Mouse (Mus musculus): Measurements from ENCODE around the gene Lemd1. TPM values are rescaled to one million over a fixed set of nuclear protein-coding genes. Genes with fewer than 3 reads are reported as not detected.

Gene Lemd1
- polyA plus RNA-seq, 1 experiment: not detected

DNA sequence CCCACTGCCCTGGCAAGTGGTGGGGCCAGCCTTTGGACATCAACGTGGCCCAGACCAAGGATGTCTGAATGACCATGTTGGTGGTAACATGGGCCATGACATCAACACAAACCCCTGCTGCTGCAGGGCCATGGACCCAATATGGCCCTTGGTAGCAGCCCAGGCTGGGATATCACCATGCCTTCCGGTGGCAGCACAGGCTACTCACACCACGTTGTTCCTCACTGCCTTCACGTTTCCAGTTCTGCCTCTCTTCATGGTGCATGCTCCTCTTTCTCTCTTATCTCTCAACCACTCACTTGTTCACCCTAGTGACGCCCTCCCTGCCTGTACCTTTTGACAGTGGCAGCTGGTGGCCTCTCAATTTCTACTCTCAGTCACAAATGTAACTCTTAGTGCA, 53.8 kb downstream of the Lemd1 start:
- no peak overlapping the region for H3K4me3 ChIP-seq (ENCODE audit: control insufficient read depth, insufficient read depth, low read length)

DNA sequence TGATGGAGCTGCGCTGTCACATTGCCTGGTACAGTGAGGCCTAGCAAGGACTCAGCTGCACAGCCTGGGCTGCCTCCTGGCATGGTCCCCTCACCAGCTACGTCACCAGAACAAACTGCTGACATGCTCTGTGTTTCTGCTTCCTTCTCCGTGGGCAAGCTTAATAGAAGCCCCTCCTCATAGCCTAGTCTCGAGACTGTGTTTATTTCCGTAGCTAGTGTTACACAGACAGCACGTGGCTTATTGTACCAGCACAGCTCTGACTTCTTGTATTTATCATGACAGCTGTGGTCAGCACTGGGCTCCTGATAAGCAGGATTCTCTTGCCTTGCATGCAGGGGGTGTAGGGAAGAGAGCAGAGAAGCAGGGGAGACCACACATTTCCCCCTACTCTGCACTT, 54.9 kb downstream of the Lemd1 start:
- no peak overlapping the region for H3K4me3 ChIP-seq (ENCODE audit: control insufficient read depth, insufficient read depth, low read length)
- H3K27me3 ChIP-seq (ENCODE audit: control insufficient read depth, insufficient read depth, low read length): no peaks in the 10 kb centered on the region
- no peaks in the 10 kb centered on the region for H3K4me1 ChIP-seq (replicated peaks; ENCODE audit: control insufficient read depth, insufficient read depth, low read length)
- DNase-seq: no peak
- no peak overlapping the region for H3K27ac ChIP-seq (ENCODE audit: control insufficient read depth, insufficient read depth, low read length)
- H3K36me3 ChIP-seq (ENCODE audit: control insufficient read depth, insufficient read depth, low read length): no peaks in the 10 kb centered on the region
- no peak for TF ChIP-seq CTCF (IDR thresholded peaks at IDR 0.05; ENCODE audit: borderline replicate concordance, control insufficient read depth, extremely low read depth, insufficient read depth, low read length, poor library complexity)
- TF ChIP-seq POLR2A (IDR thresholded peaks at IDR 0.05; ENCODE audit: control insufficient read depth, extremely low read depth, insufficient read depth, low read length, poor library complexity): no peak
- WGBS: 36% methylated on average over 6 of the region's 6 CpGs

More for the DNA sequence above, 53.8 kb downstream of the Lemd1 start:
- H3K27ac ChIP-seq (ENCODE audit: control insufficient read depth, insufficient read depth, low read length): no peak overlapping the region
- no peak for DNase-seq
- TF ChIP-seq CTCF (IDR thresholded peaks at IDR 0.05; ENCODE audit: borderline replicate concordance, control insufficient read depth, extremely low read depth, insufficient read depth, low read length, poor library complexity): no peak
- no peak for TF ChIP-seq POLR2A (IDR thresholded peaks at IDR 0.05; ENCODE audit: control insufficient read depth, extremely low read depth, insufficient read depth, low read length, poor library complexity)
- no peaks in the 10 kb centered on the region for H3K36me3 ChIP-seq (ENCODE audit: control insufficient read depth, insufficient read depth, low read length)
- H3K27me3 ChIP-seq (ENCODE audit: control insufficient read depth, insufficient read depth, low read length): no peaks in the 10 kb centered on the region
- no peaks in the 10 kb centered on the region for H3K4me1 ChIP-seq (replicated peaks; ENCODE audit: control insufficient read depth, insufficient read depth, low read length)
- WGBS: 90% methylated on average over 5 of the region's 5 CpGs

DNA sequence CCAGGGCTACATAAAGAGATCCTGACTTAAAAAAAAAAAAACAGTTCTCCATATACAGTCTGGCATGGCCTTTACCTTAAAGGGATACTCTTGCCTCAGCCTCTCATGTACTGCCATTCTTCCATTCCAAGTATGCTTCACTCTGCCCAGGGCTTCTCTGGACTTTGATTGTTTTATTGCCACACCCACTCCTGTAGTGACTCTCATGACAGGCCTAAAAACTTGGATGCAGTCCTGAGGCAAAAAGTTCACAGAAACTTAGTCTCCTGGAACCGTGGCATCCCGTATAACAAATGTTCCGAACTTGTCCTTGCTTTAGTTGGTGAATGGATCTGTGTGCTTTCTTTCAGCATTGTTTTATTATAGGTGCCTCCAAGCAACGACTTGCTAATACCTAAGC, 55.4 kb downstream of the Lemd1 start:
- H3K27ac ChIP-seq (ENCODE audit: control insufficient read depth, insufficient read depth, low read length): no peak overlapping the region
- WGBS: 93% methylated on average over 4 of the region's 4 CpGs
- no peak for TF ChIP-seq POLR2A (IDR thresholded peaks at IDR 0.05; ENCODE audit: control insufficient read depth, extremely low read depth, insufficient read depth, low read length, poor library complexity)
- no peak for TF ChIP-seq CTCF (IDR thresholded peaks at IDR 0.05; ENCODE audit: borderline replicate concordance, control insufficient read depth, extremely low read depth, insufficient read depth, low read length, poor library complexity)
- no peak overlapping the region for H3K4me3 ChIP-seq (ENCODE audit: control insufficient read depth, insufficient read depth, low read length)
- H3K4me1 ChIP-seq (replicated peaks; ENCODE audit: control insufficient read depth, insufficient read depth, low read length): no peaks in the 10 kb centered on the region
- no peak for DNase-seq
- no peaks in the 10 kb centered on the region for H3K36me3 ChIP-seq (ENCODE audit: control insufficient read depth, insufficient read depth, low read length)
- no peaks in the 10 kb centered on the region for H3K27me3 ChIP-seq (ENCODE audit: control insufficient read depth, insufficient read depth, low read length)

DNA sequence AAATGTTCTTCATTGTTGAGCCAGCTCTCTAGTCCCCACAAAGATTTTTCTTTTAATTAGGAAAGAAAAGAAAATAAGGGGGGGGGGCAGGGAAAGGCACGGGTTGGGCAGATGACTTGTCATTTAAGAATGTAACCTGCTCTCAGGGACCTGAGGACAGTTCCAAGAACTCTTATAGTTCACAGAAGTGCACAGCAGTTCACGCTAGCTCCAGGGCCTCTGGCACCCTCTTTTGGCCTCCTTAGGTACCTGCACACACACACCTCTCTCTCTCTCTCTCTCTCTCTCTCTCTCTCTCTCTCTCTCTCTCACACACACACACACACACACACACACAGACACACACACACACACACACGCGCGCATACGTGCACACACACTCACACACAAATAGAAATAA, 63.2 kb downstream of the Lemd1 start:
- Histone ChIP-seq H3K27me3 (ENCODE audit: control insufficient read depth, insufficient read depth, low read length) (no peaks in the 10 kb centered on the region), H3K36me3 (ENCODE audit: control insufficient read depth, insufficient read depth, low read length) (no peaks in the 10 kb centered on the region), H3K27ac (ENCODE audit: control insufficient read depth, insufficient read depth, low read length) (no peak overlapping the region), H3K4me1 (replicated peaks; ENCODE audit: control insufficient read depth, insufficient read depth, low read length) (no peaks in the 10 kb centered on the region), H3K4me3 (ENCODE audit: control insufficient read depth, insufficient read depth, low read length) (no peak overlapping the region)
- TF ChIP-seq CTCF (IDR thresholded peaks at IDR 0.05; ENCODE audit: borderline replicate concordance, control insufficient read depth, extremely low read depth, insufficient read depth, low read length, poor library complexity) (no peak), POLR2A (IDR thresholded peaks at IDR 0.05; ENCODE audit: control insufficient read depth, extremely low read depth, insufficient read depth, low read length, poor library complexity) (no peak)
- DNase-seq: no peak
- 93% methylated on average over 6 of the region's 6 CpGs for WGBS

DNA sequence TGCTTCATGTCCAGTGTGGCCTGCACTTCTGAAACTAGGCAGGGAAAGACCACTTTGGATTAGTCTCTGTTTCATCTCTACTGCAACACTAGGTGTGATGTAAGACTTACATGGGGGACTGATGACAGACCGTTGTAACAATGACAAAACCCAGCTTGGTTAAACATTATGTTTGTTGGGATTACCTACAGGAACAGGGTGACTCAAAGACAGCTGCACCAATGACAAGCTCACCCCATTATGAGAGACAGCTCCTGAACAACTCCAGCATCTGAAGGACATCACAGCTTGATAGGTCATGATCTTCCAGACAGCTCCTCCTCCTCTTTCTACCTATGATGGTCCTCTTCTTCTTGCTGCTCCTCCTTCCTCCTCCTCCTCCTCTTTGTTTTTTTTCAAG, 69.1 kb downstream of the Lemd1 start:
- WGBS: 92% methylated on average over 1 of the region's 1 CpGs
- no peaks in the 10 kb centered on the region for H3K36me3 ChIP-seq (ENCODE audit: control insufficient read depth, insufficient read depth, low read length)
- no peaks in the 10 kb centered on the region for H3K4me1 ChIP-seq (replicated peaks; ENCODE audit: control insufficient read depth, insufficient read depth, low read length)
- no peaks in the 10 kb centered on the region for H3K27me3 ChIP-seq (ENCODE audit: control insufficient read depth, insufficient read depth, low read length)
- H3K4me3 ChIP-seq (ENCODE audit: control insufficient read depth, insufficient read depth, low read length): no peak overlapping the region
- no peak overlapping the region for H3K27ac ChIP-seq (ENCODE audit: control insufficient read depth, insufficient read depth, low read length)
- DNase-seq: no peak
- TF ChIP-seq CTCF (IDR thresholded peaks at IDR 0.05; ENCODE audit: borderline replicate concordance, control insufficient read depth, extremely low read depth, insufficient read depth, low read length, poor library complexity) (no peak), POLR2A (IDR thresholded peaks at IDR 0.05; ENCODE audit: control insufficient read depth, extremely low read depth, insufficient read depth, low read length, poor library complexity) (no peak)

DNA sequence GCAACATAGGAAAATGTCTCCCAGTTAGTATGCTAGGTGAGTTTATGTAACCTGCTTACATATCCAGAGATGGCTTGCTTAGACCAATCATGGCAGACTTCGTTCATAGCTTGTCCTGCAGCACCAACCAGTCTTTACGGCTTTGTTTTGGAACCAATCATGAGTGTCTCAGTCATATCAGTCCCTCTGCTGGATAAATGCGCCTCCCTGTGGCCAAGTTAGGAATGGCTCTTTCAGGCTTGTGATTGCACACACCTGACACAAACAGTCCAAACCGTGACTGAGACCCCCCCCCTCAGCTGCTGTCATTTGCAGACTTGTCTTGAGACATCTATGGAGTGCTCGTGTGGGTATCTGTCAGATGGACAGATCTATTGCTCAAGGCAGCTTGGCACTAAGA, 69.8 kb downstream of the Lemd1 start:
- no peaks in the 10 kb centered on the region for H3K36me3 ChIP-seq (ENCODE audit: control insufficient read depth, insufficient read depth, low read length)
- 83% methylated on average over 5 of the region's 5 CpGs for WGBS
- H3K4me3 ChIP-seq (ENCODE audit: control insufficient read depth, insufficient read depth, low read length): no peak overlapping the region
- H3K27me3 ChIP-seq (ENCODE audit: control insufficient read depth, insufficient read depth, low read length): no peaks in the 10 kb centered on the region
- DNase-seq: peak; percentile 5
- H3K27ac ChIP-seq (ENCODE audit: control insufficient read depth, insufficient read depth, low read length): no peak overlapping the region
- no peak for TF ChIP-seq CTCF (IDR thresholded peaks at IDR 0.05; ENCODE audit: borderline replicate concordance, control insufficient read depth, extremely low read depth, insufficient read depth, low read length, poor library complexity)
- no peak for TF ChIP-seq POLR2A (IDR thresholded peaks at IDR 0.05; ENCODE audit: control insufficient read depth, extremely low read depth, insufficient read depth, low read length, poor library complexity)
- no peaks in the 10 kb centered on the region for H3K4me1 ChIP-seq (replicated peaks; ENCODE audit: control insufficient read depth, insufficient read depth, low read length)

DNA sequence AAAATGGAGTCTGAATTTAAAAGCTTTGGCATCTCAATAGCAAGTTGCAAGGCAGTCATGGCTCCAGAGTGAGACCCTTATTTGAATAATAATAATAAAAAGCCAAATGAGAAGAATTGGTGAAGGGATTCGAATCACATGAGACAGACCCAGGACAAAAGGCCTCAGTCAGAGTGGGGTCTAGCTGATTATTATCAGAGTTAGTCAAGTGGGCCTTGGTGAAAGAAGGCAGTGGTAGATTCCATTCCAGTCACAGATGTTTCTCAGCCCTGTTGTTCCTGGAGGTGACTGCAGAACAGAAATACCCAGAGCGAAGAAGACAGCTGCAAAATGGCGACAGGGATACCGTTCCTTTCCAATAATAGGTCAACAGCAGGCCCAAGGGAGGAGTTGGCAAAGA, 72.4 kb downstream of the Lemd1 start:
- no peak for DNase-seq
- WGBS: 97% methylated on average over 4 of the region's 4 CpGs
- H3K4me1 ChIP-seq (replicated peaks; ENCODE audit: control insufficient read depth, insufficient read depth, low read length): no peaks in the 10 kb centered on the region
- no peaks in the 10 kb centered on the region for H3K27me3 ChIP-seq (ENCODE audit: control insufficient read depth, insufficient read depth, low read length)
- H3K27ac ChIP-seq (ENCODE audit: control insufficient read depth, insufficient read depth, low read length): no peak overlapping the region
- no peak for TF ChIP-seq CTCF (IDR thresholded peaks at IDR 0.05; ENCODE audit: borderline replicate concordance, control insufficient read depth, extremely low read depth, insufficient read depth, low read length, poor library complexity)
- no peak for TF ChIP-seq POLR2A (IDR thresholded peaks at IDR 0.05; ENCODE audit: control insufficient read depth, extremely low read depth, insufficient read depth, low read length, poor library complexity)
- no peak overlapping the region for H3K4me3 ChIP-seq (ENCODE audit: control insufficient read depth, insufficient read depth, low read length)
- no peaks in the 10 kb centered on the region for H3K36me3 ChIP-seq (ENCODE audit: control insufficient read depth, insufficient read depth, low read length)
